In the genomic region with DNA sequence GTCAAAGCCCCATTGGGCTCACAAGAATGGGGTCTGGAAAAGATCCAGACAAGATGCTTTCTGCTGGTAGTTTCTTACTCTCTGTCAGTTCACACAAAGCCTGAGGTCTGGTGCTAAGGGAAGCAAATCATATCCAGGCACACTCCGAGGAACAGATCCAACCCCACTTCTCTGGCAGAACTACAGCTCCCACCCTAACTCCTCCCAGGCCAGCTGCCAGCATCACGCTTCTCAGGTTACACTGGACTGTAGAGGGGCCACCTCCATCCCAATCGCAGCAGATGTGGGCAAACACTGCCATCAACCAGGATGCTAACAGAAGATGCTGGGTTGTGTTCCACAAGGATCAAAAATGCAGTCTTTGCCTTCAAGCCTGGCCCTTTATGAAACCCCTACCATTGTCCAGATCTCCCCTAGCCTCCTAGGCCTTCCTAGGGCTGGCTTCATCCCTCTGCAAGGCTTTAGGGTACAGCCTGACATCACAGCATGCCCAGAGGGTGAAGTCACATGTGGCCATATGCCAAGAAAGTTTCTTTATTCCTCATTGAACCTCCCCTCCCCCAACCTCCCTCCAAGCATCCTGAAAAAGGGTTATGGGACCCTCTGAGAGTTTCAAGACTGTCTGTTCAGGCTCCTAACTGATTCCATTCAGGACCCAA, we compare ENCODE assay signal across 11 mouse cellular contexts.
DNase-seq lines count a peak whose midpoint lies in the region; ATAC-seq lines count a peak whose summit lies in the region.
"Had no signal": no experiment of that assay in that cellular context is flagged by ENCODE, and none has a peak within 500 bp of the region (broad histone marks: within the 10 kb centered on the region; RNA-seq: fewer than 3 reads in every experiment).

No protein-coding gene starts in this region.

- no peak for ATAC-seq in intestine, embryonic 14.5 days (replicated peaks; ENCODE audit: low FRiP score, low TSS enrichment, low read depth)
- no peak for ATAC-seq in intestine, embryonic 16.5 days
- 0 out of 2 replicates have a peak, but pooled peaks have one; percentile 50 for ATAC-seq in heart, embryonic 15.5 days (replicated peaks; ENCODE audit: insufficient number of reproducible peaks, insufficient read depth, low FRiP score, low read depth)
- ATAC-seq in megakaryocyte, adult 5-6 weeks (ENCODE audit: poor library complexity, severe bottlenecking): no peak
- no peak for ATAC-seq in erythroblast, adult 5-6 weeks (replicated peaks; ENCODE audit: low FRiP score, poor library complexity, severe bottlenecking)

- H3K27ac ChIP-seq in intestine, embryonic 14.5 days (ENCODE audit: low read depth): 0 out of 2 replicates have a peak overlapping the region, but pooled peaks have one; percentile 11
- H3K27ac ChIP-seq in intestine, embryonic 16.5 days (ENCODE audit: low read length): no peak overlapping the region
- no peak overlapping the region for H3K27ac ChIP-seq in heart, embryonic 15.5 days
- H3K27ac ChIP-seq: macrophage had no signal

- DNase-seq in intestine, embryonic 14.5 days (ENCODE audit: low spot score): peak; percentile 53
- DNase-seq in testis, postnatal 10 days (ENCODE audit: low spot score): peak; percentile 45
- DNase-seq in testis, postnatal 14 days (ENCODE audit: low spot score): no peak
- DNase-seq in frontal cortex, adult 2 months (ENCODE audit: extremely low spot score in 1 of 2, low spot score in 1 of 2): no peak
- DNase-seq: adrenal gland, postnatal 36 days had no signal

- no peaks in the 10 kb centered on the region for H3K27me3 ChIP-seq in intestine, embryonic 14.5 days (replicated peaks; ENCODE audit: control insufficient read depth, insufficient read depth, low read length)
- H3K27me3 ChIP-seq in intestine, embryonic 16.5 days (replicated peaks; ENCODE audit: control insufficient read depth, insufficient read depth, low read length): no peaks in the 10 kb centered on the region
- H3K27me3 ChIP-seq in heart, embryonic 15.5 days: no peaks in the 10 kb centered on the region

- no peaks in the 10 kb centered on the region for H3K9me3 ChIP-seq in intestine, embryonic 14.5 days (ENCODE audit: control insufficient read depth, low read length)
- H3K9me3 ChIP-seq in intestine, embryonic 16.5 days (ENCODE audit: control insufficient read depth, low read length): no peaks in the 10 kb centered on the region
- no peaks in the 10 kb centered on the region for H3K9me3 ChIP-seq in heart, embryonic 15.5 days (replicated peaks)

- H3K9ac ChIP-seq in intestine, embryonic 14.5 days (ENCODE audit: low read length): no peak overlapping the region
- no peak overlapping the region for H3K9ac ChIP-seq in intestine, embryonic 16.5 days (ENCODE audit: low read depth, low read length)
- no peak overlapping the region for H3K9ac ChIP-seq in heart, embryonic 15.5 days

- H3K36me3 ChIP-seq in intestine, embryonic 14.5 days (ENCODE audit: control insufficient read depth, insufficient read depth, low read length): no peaks in the 10 kb centered on the region
- H3K36me3 ChIP-seq in intestine, embryonic 16.5 days (ENCODE audit: control insufficient read depth, insufficient read depth, low read length): no peaks in the 10 kb centered on the region
- H3K36me3 ChIP-seq in heart, embryonic 15.5 days: no peaks in the 10 kb centered on the region

- no peak overlapping the region for H3K4me2 ChIP-seq in intestine, embryonic 14.5 days (ENCODE audit: low read length)
- no peak overlapping the region for H3K4me2 ChIP-seq in intestine, embryonic 16.5 days (ENCODE audit: low read depth, low read length)
- H3K4me2 ChIP-seq in heart, embryonic 15.5 days: no peak overlapping the region

- no peak overlapping the region for H3K4me3 ChIP-seq in intestine, embryonic 14.5 days (ENCODE audit: low read depth, low read length)
- H3K4me3 ChIP-seq in intestine, embryonic 16.5 days (ENCODE audit: low read length): no peak overlapping the region
- no peak overlapping the region for H3K4me3 ChIP-seq in heart, embryonic 15.5 days
- H3K4me3 ChIP-seq: erythroblast, embryonic 14.5 days had no signal

- 0 out of 2 replicates have a peak, but pooled peaks cover 6% of the 10 kb centered on the region for H3K4me1 ChIP-seq in intestine, embryonic 14.5 days (replicated peaks; ENCODE audit: control insufficient read depth, insufficient read depth, low read length)
- no peaks in the 10 kb centered on the region for H3K4me1 ChIP-seq in intestine, embryonic 16.5 days (ENCODE audit: control insufficient read depth, insufficient read depth, low read length)
- H3K4me1 ChIP-seq in heart, embryonic 15.5 days (replicated peaks): peaks cover 5% of the 10 kb centered on the region

- 8% methylated on average over 3 of the region's 3 CpGs for WGBS in intestine, embryonic 14.5 days
- WGBS in intestine, embryonic 16.5 days: 27% methylated on average over 3 of the region's 3 CpGs
- 11% methylated on average over 3 of the region's 3 CpGs for WGBS in heart, embryonic 15.5 days

Comparison
In these comparisons a context has a peak if more than half of its experiments do, and no peak if none do; other contexts are left out.
1. DNase-seq: peak in intestine, embryonic 14.5 days (single experiment) and testis, postnatal 10 days (single experiment); none in testis, postnatal 14 days (single experiment) and frontal cortex, adult 2 months (0 of 2).